Mouse (Mus musculus): ENCODE results near the gene Foxn2. TPM values are rescaled to one million over a fixed set of nuclear protein-coding genes. Genes with fewer than 3 reads are reported as not detected.
"Not testable (repeated sequence)": the region's sequence is repeated elsewhere in the genome, so short reads cannot be mapped to it uniquely, and the experiment has no call there.

Gene Foxn2
- polyA plus RNA-seq, 1 experiment from 2014 or later: 14.9 TPM

DNA sequence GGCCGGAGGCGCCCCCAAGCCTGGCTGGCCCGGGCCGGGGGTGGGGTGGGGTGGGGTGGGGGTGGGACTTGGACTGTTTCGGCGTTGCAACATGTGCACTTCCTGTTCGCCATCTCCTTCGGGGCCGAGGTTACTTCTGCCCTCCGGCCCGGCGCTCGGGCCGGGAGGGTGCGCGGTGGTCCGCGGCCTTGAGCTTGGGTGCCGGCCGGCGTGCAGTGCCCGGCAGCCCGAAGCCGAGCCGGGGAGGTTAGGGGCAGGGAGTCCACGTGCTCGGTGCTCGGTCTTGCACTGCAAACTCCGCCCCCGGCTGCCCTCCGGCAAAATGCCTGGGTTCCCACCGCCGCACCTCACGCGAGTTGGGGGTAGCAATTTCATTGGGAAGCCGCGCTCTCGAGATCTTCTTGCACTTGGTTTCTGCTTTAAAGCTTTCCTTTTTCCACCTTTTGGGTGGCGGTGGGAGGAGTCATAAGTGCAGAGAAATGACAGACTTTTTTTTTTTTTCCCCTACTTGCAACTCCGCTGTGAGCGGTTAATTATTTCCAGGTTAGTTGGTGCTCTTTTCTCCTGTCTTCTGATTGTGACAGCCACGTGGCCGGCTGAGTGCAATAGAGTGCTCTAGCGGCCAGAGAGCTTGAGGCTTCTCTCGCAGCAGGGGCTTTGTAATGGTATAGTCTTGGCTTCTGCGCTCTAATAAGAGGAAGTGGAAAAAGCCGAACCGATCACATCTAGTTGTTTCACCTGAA lies 1.1 kb downstream of the Foxn2 start:
- Histone ChIP-seq H3K4me1 (replicated peaks) (0 out of 2 replicates have a peak, but pooled peaks cover 4% of the 10 kb centered on the region), H3K4me2 (peak overlapping the region; percentile 71)

DNA sequence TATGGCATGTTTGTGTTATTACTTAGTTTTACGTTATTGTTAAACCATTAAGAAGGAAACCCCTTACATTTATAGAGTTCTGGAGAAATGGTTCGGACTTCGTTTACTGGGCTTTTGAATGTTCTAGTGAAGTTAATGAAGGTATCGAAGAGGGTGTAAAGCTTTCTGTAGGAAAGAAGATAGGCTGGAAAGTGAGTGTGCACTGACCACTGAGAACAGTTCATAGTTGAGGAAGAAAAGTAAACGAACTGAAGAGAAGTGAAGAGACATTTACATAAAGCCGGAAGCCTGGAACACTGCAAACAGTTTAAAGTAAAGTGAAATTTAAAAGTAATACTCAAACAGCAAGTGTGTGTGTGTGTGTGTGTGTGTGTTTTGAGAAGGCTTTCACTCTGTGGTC lies 2.1 kb downstream of the Foxn2 start:
- no peak overlapping the region for H3K9ac ChIP-seq (replicated peaks)
- 0 out of 2 replicates have a peak, but pooled peaks cover 4% of the 10 kb centered on the region for H3K4me1 ChIP-seq (replicated peaks)
- H3K4me2 ChIP-seq: peak overlapping the region; percentile 26
- H3K27me3 ChIP-seq: no peaks in the 10 kb centered on the region
- no peak overlapping the region for H3K4me3 ChIP-seq (replicated peaks)
- H3K36me3 ChIP-seq: no peaks in the 10 kb centered on the region
- no peaks in the 10 kb centered on the region for H3K9me3 ChIP-seq
- 60% methylated on average over 6 of the region's 6 CpGs for WGBS
- no peak overlapping the region for H3K27ac ChIP-seq
- no peak for ATAC-seq (ENCODE audit: insufficient number of reproducible peaks, insufficient read depth, low FRiP score, low TSS enrichment, low read depth)

More for the DNA sequence above, 1.1 kb downstream of the Foxn2 start:
- Histone ChIP-seq H3K4me3 (replicated peaks) (peak overlapping the region; percentile 90), H3K27me3 (no peaks in the 10 kb centered on the region), H3K9me3 (no peaks in the 10 kb centered on the region), H3K27ac (peak overlapping the region; percentile 92), H3K9ac (replicated peaks) (peak overlapping the region; percentile 92), H3K36me3 (no peaks in the 10 kb centered on the region)
- peak; percentile 53; the same call in 1 of the 2 replicates for ATAC-seq (ENCODE audit: insufficient number of reproducible peaks, insufficient read depth, low FRiP score, low TSS enrichment, low read depth)
- WGBS: under 1% methylated on average over 48 of the region's 48 CpGs

DNA sequence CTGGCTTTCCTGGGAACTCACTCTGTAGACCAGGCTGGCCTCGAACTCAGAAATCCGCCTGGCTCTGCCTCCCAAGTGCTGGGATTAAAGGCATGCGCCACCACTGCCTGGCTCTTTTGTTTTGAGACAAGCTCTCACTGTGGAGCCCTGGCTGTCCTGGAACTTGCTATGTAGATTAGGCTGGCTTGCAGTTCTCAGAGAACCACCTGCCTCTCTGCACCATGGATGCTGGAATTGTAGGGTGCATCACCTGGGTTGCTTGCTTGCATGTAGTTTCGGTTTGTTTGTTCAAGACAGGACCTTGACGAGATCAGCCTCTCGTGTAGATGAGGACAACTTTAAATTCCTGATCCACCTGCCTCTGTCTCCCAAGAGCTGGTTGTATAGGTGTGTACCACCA lies 2.7 kb downstream of the Foxn2 start:
- H3K9me3 ChIP-seq: no peaks in the 10 kb centered on the region
- H3K9ac ChIP-seq (replicated peaks): no peak overlapping the region
- H3K27me3 ChIP-seq: no peaks in the 10 kb centered on the region
- no peak for ATAC-seq (ENCODE audit: insufficient number of reproducible peaks, insufficient read depth, low FRiP score, low TSS enrichment, low read depth)
- H3K4me2 ChIP-seq: no peak overlapping the region
- no peaks in the 10 kb centered on the region for H3K36me3 ChIP-seq
- WGBS: 89% methylated on average over 6 of the region's 6 CpGs
- no peak overlapping the region for H3K27ac ChIP-seq
- 0 out of 2 replicates have a peak, but pooled peaks cover 4% of the 10 kb centered on the region for H3K4me1 ChIP-seq (replicated peaks)
- no peak overlapping the region for H3K4me3 ChIP-seq (replicated peaks)

DNA sequence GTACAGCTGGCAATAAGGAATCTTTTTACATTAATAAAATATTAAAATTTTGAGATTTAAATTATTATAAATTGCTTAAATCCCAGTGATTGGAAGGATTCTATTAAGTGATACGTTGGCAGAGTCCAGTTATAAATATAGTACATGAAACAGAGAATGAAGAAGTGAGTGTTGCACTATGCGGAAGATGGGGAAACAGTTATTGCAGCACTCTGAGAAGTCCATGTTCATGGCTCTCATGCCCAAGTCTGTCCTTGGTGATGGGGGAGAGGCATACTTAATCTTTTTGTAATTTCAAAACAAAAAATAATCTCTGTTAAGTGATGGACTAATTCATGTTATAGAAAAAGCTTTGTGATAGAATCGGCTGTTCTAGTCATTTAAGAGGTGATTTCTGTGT lies 17.6 kb downstream of the Foxn2 start:
- no peaks in the 10 kb centered on the region for H3K9me3 ChIP-seq
- WGBS: 91% methylated on average over 3 of the region's 3 CpGs
- no peak overlapping the region for H3K4me3 ChIP-seq (replicated peaks)
- H3K9ac ChIP-seq (replicated peaks): no peak overlapping the region
- no peaks in the 10 kb centered on the region for H3K27me3 ChIP-seq
- H3K36me3 ChIP-seq: peaks cover 6% of the 10 kb centered on the region; the same call in 1 of the 2 replicates
- ATAC-seq (ENCODE audit: insufficient number of reproducible peaks, insufficient read depth, low FRiP score, low TSS enrichment, low read depth): no peak
- H3K4me1 ChIP-seq (replicated peaks): no peaks in the 10 kb centered on the region
- H3K4me2 ChIP-seq: no peak overlapping the region
- no peak overlapping the region for H3K27ac ChIP-seq

DNA sequence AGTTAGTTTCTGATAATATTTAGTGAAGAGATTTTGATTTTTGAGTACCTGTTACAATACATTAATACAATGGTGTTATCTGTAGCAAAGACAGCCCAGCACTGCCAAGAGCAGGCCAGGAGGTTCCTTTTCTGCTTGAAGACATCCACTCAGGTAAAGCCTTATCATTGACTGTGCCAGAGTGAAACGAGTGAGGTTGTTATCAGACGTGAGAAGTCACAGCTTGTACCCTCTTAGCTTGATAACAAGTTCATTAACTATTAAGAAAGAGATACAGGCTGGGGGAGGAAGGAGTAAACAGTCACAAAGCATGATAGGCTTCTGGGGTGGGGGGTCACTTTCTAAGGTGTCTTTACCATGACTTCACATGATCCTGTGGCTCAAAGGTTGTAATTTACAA lies 19.0 kb downstream of the Foxn2 start:
- Histone ChIP-seq H3K9me3 (no peaks in the 10 kb centered on the region), H3K36me3 (peaks cover 7% of the 10 kb centered on the region; the same call in 1 of the 2 replicates), H3K4me3 (replicated peaks) (no peak overlapping the region), H3K4me1 (replicated peaks) (no peaks in the 10 kb centered on the region), H3K4me2 (no peak overlapping the region), H3K27me3 (no peaks in the 10 kb centered on the region), H3K9ac (replicated peaks) (no peak overlapping the region), H3K27ac (no peak overlapping the region)
- no peak for ATAC-seq (ENCODE audit: insufficient number of reproducible peaks, insufficient read depth, low FRiP score, low TSS enrichment, low read depth)
- 75% methylated on average over 2 of the region's 2 CpGs for WGBS

DNA sequence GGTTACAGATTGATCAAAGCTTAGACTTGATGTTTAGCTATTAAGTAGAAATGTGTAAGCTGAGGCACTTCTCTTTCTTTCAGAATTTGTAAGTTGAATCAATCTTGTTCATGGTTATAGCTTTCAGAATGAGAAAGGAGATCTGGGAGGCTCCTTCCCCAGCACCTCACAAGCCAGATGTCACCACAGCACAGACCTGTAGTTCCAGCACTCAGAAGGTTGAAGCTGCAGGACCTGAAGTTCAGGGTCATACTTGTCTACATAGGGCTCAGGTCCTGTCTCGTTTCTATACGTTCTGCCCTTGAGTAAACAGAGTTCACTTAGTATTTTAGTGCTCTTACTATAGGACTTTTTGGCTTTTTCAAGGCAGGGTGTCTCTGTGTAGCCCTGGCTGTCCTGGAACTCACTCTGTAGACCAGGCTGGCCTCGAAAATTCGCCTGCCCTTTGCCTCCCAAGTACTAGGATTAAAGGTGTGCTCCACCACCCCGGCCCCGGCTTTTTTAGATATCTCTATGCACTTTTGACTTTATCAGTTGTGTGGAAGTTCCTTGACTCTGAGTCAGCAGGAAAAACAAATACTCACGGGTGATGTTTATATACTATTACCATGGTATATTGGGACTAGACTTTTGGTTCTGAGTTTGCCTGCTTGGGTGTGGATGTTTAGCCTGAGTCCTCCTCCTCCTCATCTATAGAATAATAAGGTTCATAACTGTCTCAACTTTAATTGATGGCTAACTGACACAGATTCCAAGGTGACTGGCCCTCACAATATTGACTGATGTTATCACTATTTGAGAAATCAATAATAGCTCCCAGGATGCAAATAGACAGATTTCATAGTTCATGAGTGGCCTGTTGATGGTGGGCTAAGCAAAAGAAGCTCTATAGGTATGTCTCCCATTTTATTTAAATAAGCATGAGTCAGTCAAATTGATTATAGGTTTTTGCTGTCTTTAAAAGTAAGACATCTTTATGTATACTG lies 19.7 kb downstream of the Foxn2 start:
- Histone ChIP-seq H3K4me3 (replicated peaks) (no peak overlapping the region), H3K36me3 (peaks cover 7% of the 10 kb centered on the region; the same call in 1 of the 2 replicates), H3K9me3 (no peaks in the 10 kb centered on the region), H3K27me3 (no peaks in the 10 kb centered on the region), H3K27ac (no peak overlapping the region), H3K4me2 (no peak overlapping the region), H3K4me1 (replicated peaks) (no peaks in the 10 kb centered on the region), H3K9ac (replicated peaks) (no peak overlapping the region)
- no peak for ATAC-seq (ENCODE audit: insufficient number of reproducible peaks, insufficient read depth, low FRiP score, low TSS enrichment, low read depth)
- 89% methylated on average over 7 of the region's 7 CpGs for WGBS

DNA sequence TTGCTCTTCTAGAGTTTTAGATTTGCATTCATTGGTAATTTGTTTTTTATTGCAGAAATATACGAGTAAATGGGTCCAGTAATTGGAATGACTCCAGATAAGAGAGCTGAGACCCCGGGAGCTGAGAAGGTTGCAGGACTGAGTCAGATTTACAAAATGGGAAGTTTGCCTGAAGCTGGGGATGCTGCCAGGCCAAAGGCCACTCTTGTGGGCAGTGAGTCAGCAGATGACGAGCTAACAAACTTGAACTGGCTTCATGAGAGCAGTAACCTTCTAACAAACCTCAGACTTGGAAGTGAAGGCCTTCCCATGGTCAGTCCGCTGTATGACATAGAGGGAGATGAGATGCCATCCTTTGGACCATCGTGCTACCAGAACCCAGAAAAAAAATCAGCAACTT lies 22.1 kb downstream of the Foxn2 start:
- Histone ChIP-seq H3K4me1 (replicated peaks) (no peaks in the 10 kb centered on the region), H3K4me3 (replicated peaks) (no peak overlapping the region), H3K9ac (replicated peaks) (no peak overlapping the region), H3K27me3 (no peaks in the 10 kb centered on the region), H3K27ac (no peak overlapping the region), H3K36me3 (peaks cover 19% of the 10 kb centered on the region; the same call in 1 of the 2 replicates), H3K4me2 (no peak overlapping the region), H3K9me3 (no peaks in the 10 kb centered on the region)
- ATAC-seq (ENCODE audit: insufficient number of reproducible peaks, insufficient read depth, low FRiP score, low TSS enrichment, low read depth): no peak
- WGBS: 85% methylated on average over 5 of the region's 5 CpGs

DNA sequence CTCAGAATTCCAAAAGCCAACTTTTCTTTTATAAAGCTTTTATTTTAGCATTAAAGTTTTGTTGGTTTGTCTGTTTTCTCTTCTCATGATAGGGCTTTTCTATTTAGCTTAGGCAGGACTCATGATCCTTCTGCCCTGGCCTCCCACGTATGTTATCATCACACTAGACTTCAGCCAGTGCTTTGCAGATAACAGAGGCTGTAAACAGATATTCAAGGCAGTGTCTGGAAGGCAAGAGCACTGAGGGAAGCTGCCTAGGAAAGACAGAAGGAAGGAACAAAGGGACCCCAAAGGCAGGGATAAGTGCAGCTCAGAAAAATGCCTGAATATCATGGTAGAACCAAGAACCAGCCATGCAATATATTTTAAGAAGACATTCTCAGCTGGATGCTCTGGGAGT lies 26.1 kb downstream of the Foxn2 start:
- Histone ChIP-seq H3K9ac (replicated peaks) (no peak overlapping the region), H3K4me3 (replicated peaks) (no peak overlapping the region), H3K4me1 (replicated peaks) (no peaks in the 10 kb centered on the region), H3K36me3 (peaks cover 49% of the 10 kb centered on the region), H3K4me2 (no peak overlapping the region), H3K27ac (no peak overlapping the region), H3K27me3 (no peaks in the 10 kb centered on the region), H3K9me3 (no peaks in the 10 kb centered on the region)
- no peak for ATAC-seq (ENCODE audit: insufficient number of reproducible peaks, insufficient read depth, low FRiP score, low TSS enrichment, low read depth)
- 86% methylated on average over 1 of the region's 1 CpGs for WGBS

DNA sequence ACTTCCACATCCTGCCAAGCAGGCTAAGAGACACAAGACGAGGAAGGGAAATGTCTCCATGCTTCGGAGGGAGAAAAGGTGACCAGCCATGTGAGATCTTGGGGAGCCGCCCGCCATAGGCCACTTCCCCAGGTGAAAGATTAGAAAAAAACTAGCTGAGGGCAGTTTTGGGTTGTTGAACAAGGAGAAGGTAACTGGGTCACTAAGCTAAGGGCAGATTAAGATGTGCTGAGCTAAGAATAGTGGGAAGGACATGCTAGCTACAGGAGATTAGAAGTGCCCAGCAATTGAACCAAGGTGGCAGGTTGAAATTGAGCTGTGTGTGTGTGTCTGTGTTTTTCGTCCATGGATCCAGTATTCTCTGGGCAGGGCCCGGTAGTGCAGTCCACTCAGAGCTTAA lies 27.2 kb downstream of the Foxn2 start:
- H3K4me1 ChIP-seq (replicated peaks): no peaks in the 10 kb centered on the region
- no peak overlapping the region for H3K27ac ChIP-seq
- H3K36me3 ChIP-seq: peaks cover 49% of the 10 kb centered on the region
- no peaks in the 10 kb centered on the region for H3K9me3 ChIP-seq
- 95% methylated on average over 6 of the region's 6 CpGs for WGBS
- no peak for ATAC-seq (ENCODE audit: insufficient number of reproducible peaks, insufficient read depth, low FRiP score, low TSS enrichment, low read depth)
- no peak overlapping the region for H3K9ac ChIP-seq (replicated peaks)
- no peak overlapping the region for H3K4me3 ChIP-seq (replicated peaks)
- no peaks in the 10 kb centered on the region for H3K27me3 ChIP-seq
- H3K4me2 ChIP-seq: no peak overlapping the region

DNA sequence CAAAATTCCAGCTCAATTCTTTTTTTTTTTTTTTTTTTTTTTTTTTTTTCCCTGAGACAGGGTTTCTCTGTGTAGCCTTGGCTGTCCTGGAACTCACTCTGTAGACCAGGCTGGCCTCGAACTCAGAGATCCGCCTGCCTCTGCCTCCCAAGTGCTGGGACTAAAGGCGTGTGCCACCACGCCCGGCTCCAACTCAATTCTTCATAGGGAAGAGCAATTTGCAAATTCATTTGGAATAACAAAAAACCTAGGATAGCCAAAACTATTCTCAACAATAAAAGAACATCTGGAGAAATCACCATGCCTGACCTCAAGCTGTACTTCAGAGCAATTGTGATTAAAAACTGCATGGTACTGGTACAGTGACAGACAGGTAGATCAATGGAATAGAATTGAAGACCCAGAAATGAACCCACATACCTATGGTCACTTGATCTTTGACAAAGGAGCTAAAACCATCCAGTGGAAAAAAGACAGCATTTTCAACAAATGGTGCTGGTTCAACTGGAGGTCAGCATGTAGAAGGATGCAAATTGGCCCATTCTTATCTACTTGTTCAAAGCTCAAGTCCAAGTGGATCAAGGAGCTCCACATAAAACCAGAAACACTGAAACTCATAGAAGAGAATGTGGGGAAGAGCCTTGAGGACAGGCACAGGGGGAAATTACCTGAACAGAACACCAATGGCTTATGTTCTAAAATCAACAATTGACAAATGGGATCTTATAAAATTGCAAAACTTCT lies 28.3 kb downstream of the Foxn2 start:
- WGBS: 97% methylated on average over 5 of the region's 5 CpGs
- not testable (repeated sequence) for H3K4me1 ChIP-seq (replicated peaks); H3K4me2 ChIP-seq; H3K9ac ChIP-seq (replicated peaks); H3K4me3 ChIP-seq (replicated peaks); H3K9me3 ChIP-seq; H3K27me3 ChIP-seq; H3K27ac ChIP-seq; ATAC-seq (ENCODE audit: insufficient number of reproducible peaks, insufficient read depth, low FRiP score, low TSS enrichment, low read depth)
- H3K36me3 ChIP-seq: peaks cover 45% of the 10 kb centered on the region

DNA sequence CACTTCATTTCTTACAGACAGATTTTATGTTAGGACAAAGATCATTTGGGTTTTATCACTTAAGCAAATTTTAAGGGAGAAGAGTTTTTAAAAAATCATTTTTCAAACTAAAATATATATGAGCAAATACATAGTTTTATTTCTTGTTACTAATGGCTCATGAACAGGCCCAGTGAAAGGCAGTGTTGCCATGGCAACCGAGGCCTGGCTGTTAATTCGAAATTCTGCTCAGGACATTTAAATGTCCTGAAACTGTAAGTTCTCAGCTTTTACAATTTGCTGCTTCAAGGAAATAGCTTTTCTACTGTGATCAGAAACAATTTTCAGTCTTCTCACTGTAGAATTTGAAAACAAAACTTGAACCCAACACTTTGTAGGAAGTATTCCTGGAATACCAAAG lies 33.3 kb downstream of the Foxn2 start:
- Histone ChIP-seq H3K9ac (replicated peaks) (no peak overlapping the region), H3K9me3 (no peaks in the 10 kb centered on the region), H3K4me1 (replicated peaks) (no peaks in the 10 kb centered on the region), H3K27ac (no peak overlapping the region), H3K36me3 (peaks cover 40% of the 10 kb centered on the region), H3K4me3 (replicated peaks) (no peak overlapping the region), H3K4me2 (no peak overlapping the region), H3K27me3 (no peaks in the 10 kb centered on the region)
- no peak for ATAC-seq (ENCODE audit: insufficient number of reproducible peaks, insufficient read depth, low FRiP score, low TSS enrichment, low read depth)
- 68% methylated on average over 2 of the region's 2 CpGs for WGBS

All from limb, embryonic 12.5 days (tissue).